Mouse (Mus musculus) midbrain, embryonic 14.5 days (tissue): ENCODE measurements at regions not wholly inside any gene's neighbourhood (a gene's known extent, or its start where the extent isn't known, plus 50 kb on each side); places are given as distances from the start of the nearest gene placed in this dataset.

ENCODE experiments used
- ATAC-seq: fragments of 200-750 bp; cut with Nextera tagmentation; 2 replicates; pipeline ENCODE4 v1.8.0; 2017; ENCODE audit warnings: moderate number of reproducible peaks, moderate library complexity; ENCODE audit not compliant: low FRiP score, low TSS enrichment
- DNase-seq: peaks from one replicate; pipeline ENCODE4 v3.0.0-alpha.2; 2015
- H3K27ac ChIP-seq: fragments of 300-500 bp; sonication (generic); replicated peaks from 2 replicates; pipeline ENCODE4 v1.5.1; 2014; ENCODE audit warnings: mild to moderate bottlenecking, low read depth, low read length, moderate library complexity
- H3K27me3 ChIP-seq: fragments of 300-500 bp; sonication (generic); 2 replicates; pipeline ENCODE4 v1.6.1; 2014; ENCODE audit warnings: low read length, control low read depth, mixed read lengths; ENCODE audit not compliant: control insufficient read depth, insufficient read depth
- H3K36me3 ChIP-seq: fragments of 300-500 bp; sonication (generic); 2 replicates; pipeline ENCODE4 v1.6.1; 2014; ENCODE audit warnings: low read length, control low read depth; ENCODE audit not compliant: control insufficient read depth, insufficient read depth
- H3K4me1 ChIP-seq: fragments of 300-500 bp; sonication (generic); 2 replicates; pipeline ENCODE4 v1.6.1; 2014; ENCODE audit warnings: mild to moderate bottlenecking, antibody characterized with exemption, low read length, control low read depth; ENCODE audit not compliant: control insufficient read depth, insufficient read depth
- H3K4me2 ChIP-seq: fragments of 300-500 bp; sonication (generic); 2 replicates; pipeline ENCODE4 v1.6.1; 2014; ENCODE audit warnings: mild to moderate bottlenecking, low read length, moderate library complexity
- H3K4me3 ChIP-seq: fragments of 300-500 bp; sonication (generic); replicated peaks from 2 replicates; pipeline ENCODE4 v1.5.1; 2014; ENCODE audit warnings: low read depth, low read length
- H3K9ac ChIP-seq: fragments of 300-500 bp; sonication (generic); replicated peaks from 2 replicates; pipeline ENCODE4 v1.6.1; 2014; ENCODE audit warnings: mild to moderate bottlenecking, low read length, moderate library complexity
- H3K9me3 ChIP-seq: fragments of 300-500 bp; sonication (generic); 2 replicates; pipeline ENCODE4 v1.6.1; 2016; ENCODE audit warnings: low read length, control low read depth, mixed read lengths; ENCODE audit not compliant: control insufficient read depth
- WGBS: fragments of 180-500 bp; shearing (Covaris S2); extraction: QIAGEN DNeasy Blood & Tissue Kit; methylation state at CpG from one replicate; pipeline ENCODE4 v1.1.7; 2014; 5-methylcytosine and 5-hydroxymethylcytosine counted together

- Histone ChIP-seq H3K4me2 (no peak overlapping the region), H3K4me1 (no peaks in the 10 kb centered on the region), H3K4me3 (no peak overlapping the region), H3K36me3 (no peaks in the 10 kb centered on the region), H3K27me3 (no peaks in the 10 kb centered on the region), H3K27ac (no peak overlapping the region), H3K9me3 (no peaks in the 10 kb centered on the region), H3K9ac (no peak overlapping the region)
- no peak for ATAC-seq
- WGBS: 63% methylated on average over 1 of the region's 1 CpGs
- DNase-seq: no peak
Measured at GRCm38 (mm10) chr10:46905337-46905736, 1327.7 kb downstream of the Hace1 start.

- no peak overlapping the region for H3K9ac ChIP-seq
- H3K4me1 ChIP-seq: no peaks in the 10 kb centered on the region
- no peaks in the 10 kb centered on the region for H3K27me3 ChIP-seq
- H3K4me3 ChIP-seq: no peak overlapping the region
- peak; percentile 57; the same call in 1 of the 2 replicates for ATAC-seq
- 16% methylated on average over 7 of the region's 7 CpGs for WGBS
- no peak overlapping the region; the same call in 1 of the 2 replicates for H3K27ac ChIP-seq
- H3K4me2 ChIP-seq: no peak overlapping the region
- H3K9me3 ChIP-seq: no peaks in the 10 kb centered on the region
- no peaks in the 10 kb centered on the region for H3K36me3 ChIP-seq
- DNase-seq: peak; percentile 39
Measured at GRCm38 (mm10) chr10:46922527-46923200, 1345.0 kb downstream of the Hace1 start.

- no peak for DNase-seq
- Histone ChIP-seq H3K4me2 (no peak overlapping the region), H3K4me1 (no peaks in the 10 kb centered on the region)
Measured at GRCm38 (mm10) chr10:46934311-46934710, 1356.7 kb downstream of the Hace1 start.

GRCm38 (mm10) chr10:46936248-46936970, 1358.8 kb downstream of the Hace1 start:
- H3K9me3 ChIP-seq: no peaks in the 10 kb centered on the region
- no peak overlapping the region for H3K27ac ChIP-seq
- 57% methylated on average over 5 of the region's 5 CpGs for WGBS
- DNase-seq (peak; percentile 42), ATAC-seq (peak; percentile 64; the same call in 1 of the 2 replicates)
- no peaks in the 10 kb centered on the region for H3K4me1 ChIP-seq
- no peak overlapping the region for H3K9ac ChIP-seq
- H3K27me3 ChIP-seq: no peaks in the 10 kb centered on the region
- H3K36me3 ChIP-seq: no peaks in the 10 kb centered on the region
- no peak overlapping the region for H3K4me2 ChIP-seq
- no peak overlapping the region for H3K4me3 ChIP-seq

More at GRCm38 (mm10) chr10:46934311-46934710, 1356.7 kb downstream of the Hace1 start:
- H3K36me3 ChIP-seq: no peaks in the 10 kb centered on the region
- no peak overlapping the region for H3K27ac ChIP-seq
- no peaks in the 10 kb centered on the region for H3K27me3 ChIP-seq
- H3K9ac ChIP-seq: no peak overlapping the region
- H3K9me3 ChIP-seq: no peaks in the 10 kb centered on the region
- ATAC-seq: no peak
- no peak overlapping the region for H3K4me3 ChIP-seq

GRCm38 (mm10) chr10:46939338-46939737, 1361.7 kb downstream of the Hace1 start:
- Histone ChIP-seq H3K4me2 (no peak overlapping the region), H3K27me3 (no peaks in the 10 kb centered on the region), H3K27ac (no peak overlapping the region), H3K9ac (no peak overlapping the region), H3K4me3 (no peak overlapping the region), H3K9me3 (no peaks in the 10 kb centered on the region), H3K4me1 (no peaks in the 10 kb centered on the region), H3K36me3 (no peaks in the 10 kb centered on the region)
- 56% methylated on average over 1 of the region's 1 CpGs for WGBS
- ATAC-seq (no peak), DNase-seq (no peak)

GRCm38 (mm10) chr10:46939819-46940218, 1362.2 kb downstream of the Hace1 start:
- Histone ChIP-seq H3K36me3 (no peaks in the 10 kb centered on the region), H3K27me3 (no peaks in the 10 kb centered on the region), H3K27ac (no peak overlapping the region), H3K4me3 (no peak overlapping the region), H3K9ac (no peak overlapping the region), H3K4me2 (no peak overlapping the region), H3K4me1 (no peaks in the 10 kb centered on the region), H3K9me3 (no peaks in the 10 kb centered on the region)
- 44% methylated on average over 2 of the region's 2 CpGs for WGBS
- ATAC-seq (no peak), DNase-seq (peak; percentile 30)

GRCm38 (mm10) chr10:46952940-46953339, 1375.3 kb downstream of the Hace1 start:
- H3K9ac ChIP-seq: no peak overlapping the region
- DNase-seq: no peak
- H3K36me3 ChIP-seq: no peaks in the 10 kb centered on the region
- H3K4me2 ChIP-seq: no peak overlapping the region
- H3K27ac ChIP-seq: no peak overlapping the region
- H3K9me3 ChIP-seq: no peaks in the 10 kb centered on the region
- 89% methylated on average over 4 of the region's 4 CpGs for WGBS
- ATAC-seq: no peak
- no peaks in the 10 kb centered on the region for H3K4me1 ChIP-seq
- H3K4me3 ChIP-seq: no peak overlapping the region
- H3K27me3 ChIP-seq: no peaks in the 10 kb centered on the region

GRCm38 (mm10) chr10:46954701-46955100, 1377.1 kb downstream of the Hace1 start:
- DNase-seq (no peak), ATAC-seq (no peak)
- H3K9me3 ChIP-seq: no peaks in the 10 kb centered on the region
- no peak overlapping the region for H3K4me2 ChIP-seq
- WGBS: 91% methylated on average over 1 of the region's 1 CpGs
- no peak overlapping the region for H3K27ac ChIP-seq
- H3K4me1 ChIP-seq: no peaks in the 10 kb centered on the region
- H3K27me3 ChIP-seq: no peaks in the 10 kb centered on the region
- no peak overlapping the region for H3K4me3 ChIP-seq
- H3K9ac ChIP-seq: no peak overlapping the region
- H3K36me3 ChIP-seq: no peaks in the 10 kb centered on the region

GRCm38 (mm10) chr10:46980410-46980809, 1402.8 kb downstream of the Hace1 start:
- DNase-seq (no peak), ATAC-seq (no peak)
- Histone ChIP-seq H3K9me3 (no peaks in the 10 kb centered on the region), H3K4me1 (no peaks in the 10 kb centered on the region), H3K27me3 (no peaks in the 10 kb centered on the region), H3K9ac (no peak overlapping the region), H3K36me3 (no peaks in the 10 kb centered on the region), H3K4me2 (no peak overlapping the region), H3K27ac (no peak overlapping the region), H3K4me3 (no peak overlapping the region)
